Mouse (Mus musculus): ENCODE results near the gene Otx2. TPM values are rescaled to one million over a fixed set of nuclear protein-coding genes. Genes with fewer than 3 reads are reported as not detected.

Gene Otx2
- total and polyA plus RNA-seq, 2 experiments, result not detected

GRCm38 (mm10) chr14:48710062-48710870 is 36.6 kb upstream of the Otx2 start:
- H3K79me2 ChIP-seq (ENCODE audit: control insufficient read depth, insufficient read depth, low read length), result no peaks in the 10 kb centered on the region
- peaks cover 5% of the 10 kb centered on the region; the same call in 1 of the 2 replicates for H3K4me1 ChIP-seq (ENCODE audit: control insufficient read depth, insufficient read depth, low read length)
- no peaks in the 10 kb centered on the region for H3K36me3 ChIP-seq (ENCODE audit: control insufficient read depth, insufficient read depth, low read length)
- no peaks in the 10 kb centered on the region for H3K27me3 ChIP-seq (ENCODE audit: control insufficient read depth, insufficient read depth, low read length)
- 70% methylated on average over 11 of the region's 11 CpGs for WGBS
- no peak overlapping the region for H3K9ac ChIP-seq (ENCODE audit: low read depth, low read length)
- H3K4me3 ChIP-seq (ENCODE audit: insufficient read depth, low read depth, low read length), result no peak overlapping the region
- TF ChIP-seq CTCF (IDR thresholded peaks at IDR 0.05; ENCODE audit: low read depth, low read length) (no peak), POLR2A (IDR thresholded peaks at IDR 0.05; ENCODE audit: extremely low read depth, insufficient read depth, low read length) (no peak)
- DNase-seq (ENCODE audit: extremely low read depth, low read depth, low spot score), result peak; percentile 23
- no peak overlapping the region for H3K27ac ChIP-seq (replicated peaks; ENCODE audit: insufficient read depth, low read depth, low read length)

DNA sequence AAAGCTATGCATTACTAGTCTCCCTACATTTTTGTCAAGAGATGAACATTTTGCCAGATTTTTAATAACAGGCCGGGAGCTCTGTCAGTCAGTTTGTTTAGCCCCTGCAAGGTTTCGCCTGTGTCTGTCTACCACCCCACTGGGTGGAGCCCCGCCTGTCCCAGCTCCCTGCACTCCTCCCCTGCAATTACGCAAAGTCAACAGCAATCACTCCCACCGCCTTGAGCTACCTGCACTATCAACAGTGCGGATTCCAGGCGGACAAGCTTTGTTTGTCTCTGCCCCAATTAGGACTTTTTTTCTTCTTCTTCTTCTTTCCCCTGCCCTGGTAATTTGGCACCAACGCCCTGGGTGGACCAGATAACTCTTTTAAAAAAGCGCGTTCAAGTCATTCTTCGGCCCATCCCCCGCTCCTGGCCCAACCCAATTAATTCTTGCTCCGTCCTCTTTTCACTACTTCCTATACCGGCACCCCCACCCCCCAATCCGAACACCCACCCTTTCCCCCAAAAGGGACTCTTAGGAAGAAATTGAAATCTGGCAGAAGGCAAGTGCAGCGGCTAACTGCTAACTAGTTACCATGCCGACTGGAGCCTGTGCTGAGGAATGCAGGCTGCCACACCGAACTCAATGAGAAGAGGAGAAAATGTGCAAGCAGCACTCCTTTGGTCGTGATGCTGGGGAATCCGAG is 35.9 kb upstream of the Otx2 start:
- no peak for TF ChIP-seq CTCF (IDR thresholded peaks at IDR 0.05; ENCODE audit: low read depth, low read length)
- TF ChIP-seq POLR2A (IDR thresholded peaks at IDR 0.05; ENCODE audit: extremely low read depth, insufficient read depth, low read length), result no peak
- Histone ChIP-seq H3K4me3 (ENCODE audit: insufficient read depth, low read depth, low read length) (peak overlapping the region; percentile 5; the same call in 1 of the 2 replicates), H3K79me2 (ENCODE audit: control insufficient read depth, insufficient read depth, low read length) (no peaks in the 10 kb centered on the region), H3K36me3 (ENCODE audit: control insufficient read depth, insufficient read depth, low read length) (no peaks in the 10 kb centered on the region), H3K9ac (ENCODE audit: low read depth, low read length) (no peak overlapping the region), H3K4me1 (ENCODE audit: control insufficient read depth, insufficient read depth, low read length) (peaks cover 5% of the 10 kb centered on the region; the same call in 1 of the 2 replicates), H3K27me3 (ENCODE audit: control insufficient read depth, insufficient read depth, low read length) (no peaks in the 10 kb centered on the region), H3K27ac (replicated peaks; ENCODE audit: insufficient read depth, low read depth, low read length) (no peak overlapping the region)
- peak; percentile 71 for DNase-seq (ENCODE audit: extremely low read depth, low read depth, low spot score)
- WGBS, result 6% methylated on average over 20 of the region's 20 CpGs

GRCm38 (mm10) chr14:48707844-48708383 is 34.3 kb upstream of the Otx2 start:
- Histone ChIP-seq H3K4me3 (ENCODE audit: insufficient read depth, low read depth, low read length) (no peak overlapping the region), H3K79me2 (ENCODE audit: control insufficient read depth, insufficient read depth, low read length) (no peaks in the 10 kb centered on the region), H3K27me3 (ENCODE audit: control insufficient read depth, insufficient read depth, low read length) (no peaks in the 10 kb centered on the region), H3K9ac (ENCODE audit: low read depth, low read length) (no peak overlapping the region), H3K27ac (replicated peaks; ENCODE audit: insufficient read depth, low read depth, low read length) (no peak overlapping the region), H3K4me1 (ENCODE audit: control insufficient read depth, insufficient read depth, low read length) (peaks cover 5% of the 10 kb centered on the region; the same call in 1 of the 2 replicates), H3K36me3 (ENCODE audit: control insufficient read depth, insufficient read depth, low read length) (no peaks in the 10 kb centered on the region)
- no peak for DNase-seq (ENCODE audit: extremely low read depth, low read depth, low spot score)
- 21% methylated on average over 6 of the region's 6 CpGs for WGBS
- no peak for TF ChIP-seq CTCF (IDR thresholded peaks at IDR 0.05; ENCODE audit: low read depth, low read length)
- TF ChIP-seq POLR2A (IDR thresholded peaks at IDR 0.05; ENCODE audit: extremely low read depth, insufficient read depth, low read length), result no peak

- H3K4me1 ChIP-seq (ENCODE audit: control insufficient read depth, insufficient read depth, low read length), result peaks cover 5% of the 10 kb centered on the region; the same call in 1 of the 2 replicates
- no peak overlapping the region for H3K4me3 ChIP-seq (ENCODE audit: insufficient read depth, low read depth, low read length)
- TF ChIP-seq POLR2A (IDR thresholded peaks at IDR 0.05; ENCODE audit: extremely low read depth, insufficient read depth, low read length), result no peak
- no peak for TF ChIP-seq CTCF (IDR thresholded peaks at IDR 0.05; ENCODE audit: low read depth, low read length)
- H3K79me2 ChIP-seq (ENCODE audit: control insufficient read depth, insufficient read depth, low read length), result no peaks in the 10 kb centered on the region
- H3K27me3 ChIP-seq (ENCODE audit: control insufficient read depth, insufficient read depth, low read length), result no peaks in the 10 kb centered on the region
- H3K36me3 ChIP-seq (ENCODE audit: control insufficient read depth, insufficient read depth, low read length), result no peaks in the 10 kb centered on the region
- no peak for DNase-seq (ENCODE audit: extremely low read depth, low read depth, low spot score)
- no peak overlapping the region for H3K9ac ChIP-seq (ENCODE audit: low read depth, low read length)
- H3K27ac ChIP-seq (replicated peaks; ENCODE audit: insufficient read depth, low read depth, low read length), result no peak overlapping the region
- 83% methylated on average over 5 of the region's 5 CpGs for WGBS
Measured at GRCm38 (mm10) chr14:48707391-48707790, 33.8 kb upstream of the Otx2 start.

DNA sequence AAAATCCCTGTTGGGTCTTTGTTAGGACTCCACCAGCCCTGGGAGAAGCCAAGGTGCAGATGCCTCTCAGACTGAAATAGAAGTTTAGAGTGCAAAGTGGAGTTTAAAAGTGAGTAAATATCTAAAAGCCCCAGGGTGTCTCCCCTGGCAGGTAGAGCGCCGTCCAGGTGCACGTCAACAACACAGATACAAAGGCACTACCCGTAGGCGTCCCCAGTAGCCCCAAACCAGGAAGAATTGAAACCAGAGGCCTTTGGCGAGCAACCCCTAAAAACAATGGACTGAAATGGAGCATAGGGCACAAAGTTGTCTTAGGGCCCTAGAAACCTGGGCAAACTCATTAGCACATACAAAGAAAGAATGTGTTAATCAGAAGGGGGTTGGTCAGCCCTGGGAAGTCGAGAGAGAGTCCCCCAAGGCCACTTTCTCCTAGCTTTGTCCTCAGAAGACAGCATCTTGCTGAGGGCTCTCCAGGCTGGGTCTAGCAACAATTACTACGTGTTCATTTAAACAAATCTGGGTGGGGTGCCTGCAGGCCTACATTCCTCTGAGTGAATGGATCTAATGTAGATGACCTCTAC is 27.3 kb upstream of the Otx2 start:
- TF ChIP-seq CTCF (IDR thresholded peaks at IDR 0.05; ENCODE audit: low read depth, low read length) (no peak), POLR2A (IDR thresholded peaks at IDR 0.05; ENCODE audit: extremely low read depth, insufficient read depth, low read length) (no peak)
- Histone ChIP-seq H3K4me3 (ENCODE audit: insufficient read depth, low read depth, low read length) (no peak overlapping the region), H3K27ac (replicated peaks; ENCODE audit: insufficient read depth, low read depth, low read length) (no peak overlapping the region), H3K36me3 (ENCODE audit: control insufficient read depth, insufficient read depth, low read length) (no peaks in the 10 kb centered on the region), H3K79me2 (ENCODE audit: control insufficient read depth, insufficient read depth, low read length) (no peaks in the 10 kb centered on the region), H3K4me1 (ENCODE audit: control insufficient read depth, insufficient read depth, low read length) (no peaks in the 10 kb centered on the region), H3K9ac (ENCODE audit: low read depth, low read length) (no peak overlapping the region), H3K27me3 (ENCODE audit: control insufficient read depth, insufficient read depth, low read length) (no peaks in the 10 kb centered on the region)
- WGBS, result 75% methylated on average over 8 of the region's 8 CpGs
- no peak for DNase-seq (ENCODE audit: extremely low read depth, low read depth, low spot score)

All from liver, adult 2 months (tissue).